Mouse (Mus musculus) right cerebral cortex, postnatal 25 days (tissue): ENCODE measurements around the gene Mettl8.

Source experiments
- DNase-seq: peaks from one replicate; pipeline ENCODE4 v3.0.0; 2022

The Mettl8 gene

DNA sequence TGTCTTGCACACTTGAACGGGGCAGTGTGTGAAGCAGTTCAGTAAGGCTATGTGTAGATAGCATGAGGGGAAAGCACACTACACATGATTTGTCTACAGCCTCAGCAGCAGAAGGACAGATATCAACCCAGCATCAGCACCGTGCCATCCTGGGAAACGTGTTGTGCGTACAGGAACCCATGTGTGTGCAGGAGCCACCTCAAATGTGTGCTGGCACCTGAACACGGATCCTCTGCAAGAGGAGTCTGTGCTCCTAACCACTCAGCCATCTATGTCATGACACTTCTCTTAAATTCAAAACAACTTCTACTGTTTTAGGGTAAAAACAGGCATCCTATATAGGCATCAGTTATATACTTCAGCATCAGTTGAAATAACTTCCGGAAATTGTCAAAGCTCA, 80.6 kb downstream of the Mettl8 start:
- no peak for DNase-seq

GRCm38 (mm10) chr2:70972795-70973518, 82.4 kb downstream of the Mettl8 start:
- DNase-seq: no peak

DNA sequence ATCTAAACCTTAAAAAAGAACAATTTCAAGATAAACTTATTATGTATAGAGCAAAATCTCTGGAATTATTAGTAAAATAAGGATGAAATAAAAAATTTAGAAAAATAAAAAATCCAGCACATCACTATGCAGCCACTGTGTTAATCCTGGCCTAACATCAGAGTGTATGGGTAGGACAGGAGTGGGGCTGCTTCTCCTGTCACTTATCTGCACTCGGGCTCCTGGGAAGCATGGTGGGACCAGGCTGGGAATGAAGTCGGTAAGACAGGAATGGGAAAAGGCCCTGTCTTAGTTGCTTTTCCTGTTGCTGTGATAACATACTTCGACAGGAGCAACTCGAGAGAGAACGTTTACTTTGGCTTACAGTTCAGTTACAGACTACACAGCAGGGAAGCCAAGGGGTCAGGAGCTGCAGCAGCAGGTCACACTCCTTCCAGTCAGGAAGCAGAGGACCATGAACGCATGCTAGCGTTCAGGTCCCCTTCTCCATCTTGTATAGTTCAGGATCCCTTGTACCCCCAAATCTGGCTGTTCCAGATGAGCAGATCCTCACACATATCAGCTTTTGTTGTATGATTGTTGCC, 85.1 kb downstream of the Mettl8 start:
- DNase-seq: no peak

DNA sequence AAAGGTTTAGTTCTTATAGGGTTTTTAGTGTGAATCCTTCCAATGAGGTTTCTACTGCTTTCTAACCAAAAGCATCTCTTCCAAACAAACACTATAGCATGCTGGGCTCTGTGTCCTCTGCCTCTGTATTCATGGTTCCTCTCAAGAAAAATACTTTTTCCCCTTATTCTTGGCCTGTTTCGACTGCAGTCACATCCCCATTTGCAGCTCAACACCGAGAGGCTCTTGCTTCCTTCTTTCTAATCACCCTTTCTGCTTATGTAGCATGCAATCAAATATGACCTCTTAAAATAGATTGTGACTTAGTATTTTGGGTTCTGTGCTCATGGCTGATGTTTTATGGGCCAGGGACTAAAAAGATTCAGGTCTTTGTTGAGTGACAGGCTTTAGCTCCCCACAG, 87.1 kb downstream of the Mettl8 start:
- DNase-seq: no peak

DNA sequence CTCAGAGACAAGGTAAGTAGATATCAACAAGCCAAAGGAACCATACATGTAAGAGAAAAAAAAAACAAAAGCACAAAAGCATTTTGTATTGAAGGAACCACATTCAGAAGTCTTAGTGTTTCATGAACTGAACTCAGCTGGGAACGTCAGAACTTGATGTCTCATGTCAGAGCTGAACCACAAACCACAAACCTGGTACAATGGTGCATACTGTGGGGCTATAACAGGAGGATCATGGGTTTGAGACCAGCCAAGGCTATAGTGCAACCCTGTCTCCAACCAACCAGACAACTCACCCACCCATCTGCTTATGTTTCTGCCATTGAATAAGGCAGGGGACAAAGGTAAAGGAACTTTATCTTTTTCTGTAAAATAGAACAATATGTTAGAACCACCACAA, 88.2 kb downstream of the Mettl8 start:
- no peak for DNase-seq

DNA sequence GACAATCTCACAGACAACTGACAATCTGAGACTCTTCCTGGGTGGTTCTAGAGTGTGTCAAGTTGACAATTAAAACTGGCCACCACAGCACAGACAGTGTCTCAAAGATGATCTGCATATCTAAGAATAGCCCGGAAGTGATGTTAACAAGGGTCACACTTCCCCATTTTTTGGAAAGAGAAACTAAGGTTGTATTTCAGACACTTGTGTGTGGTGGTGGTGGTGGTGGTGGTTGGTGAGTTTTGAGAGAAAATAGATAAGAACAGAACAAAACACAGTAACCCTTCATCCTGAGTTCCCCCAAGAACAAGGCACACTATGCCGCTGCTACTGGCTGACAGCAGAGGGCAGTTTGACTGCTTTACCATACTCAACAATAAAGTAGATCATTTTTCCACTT, 90.6 kb downstream of the Mettl8 start:
- no peak for DNase-seq

GRCm38 (mm10) chr2:70962921-70963320, 92.5 kb downstream of the Mettl8 start:
- no peak for DNase-seq

GRCm38 (mm10) chr2:70961086-70961941, 94.1 kb downstream of the Mettl8 start:
- no peak for DNase-seq

DNA sequence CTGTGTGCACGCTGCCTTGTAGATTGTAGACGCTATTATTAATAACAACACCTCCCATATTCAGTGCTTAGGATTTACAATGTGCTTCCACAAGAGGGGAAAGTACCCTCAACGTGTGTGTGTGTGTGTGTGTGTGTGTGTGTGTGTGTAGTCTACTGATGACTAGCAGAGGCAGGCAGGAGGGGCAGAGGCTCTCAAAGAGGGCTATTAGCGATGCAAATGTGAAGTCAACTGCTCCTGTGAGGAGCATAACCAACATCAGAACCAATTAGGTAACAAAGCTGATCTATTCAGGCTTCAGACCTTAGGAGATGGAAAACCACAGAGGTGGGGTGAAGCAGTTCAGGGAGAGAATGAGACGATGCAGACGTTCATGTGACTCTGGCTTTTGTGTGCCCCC, 95.3 kb downstream of the Mettl8 start:
- no peak for DNase-seq

- DNase-seq: no peak
Observed at GRCm38 (mm10) chr2:70959337-70959736, 96.0 kb downstream of the Mettl8 start.

GRCm38 (mm10) chr2:70958536-70958935, 96.8 kb downstream of the Mettl8 start:
- DNase-seq: no peak

GRCm38 (mm10) chr2:70953616-70954015, 101.8 kb downstream of the Mettl8 start:
- no peak for DNase-seq

GRCm38 (mm10) chr2:70951944-70952343, 103.4 kb downstream of the Mettl8 start:
- no peak for DNase-seq

- no peak for DNase-seq
Observed at GRCm38 (mm10) chr2:70944511-70945305, 110.7 kb downstream of the Mettl8 start.

- no peak for DNase-seq
Observed at GRCm38 (mm10) chr2:70940826-70941225, 114.6 kb downstream of the Mettl8 start.

GRCm38 (mm10) chr2:70938844-70939494, 116.4 kb downstream of the Mettl8 start:
- no peak for DNase-seq

DNA sequence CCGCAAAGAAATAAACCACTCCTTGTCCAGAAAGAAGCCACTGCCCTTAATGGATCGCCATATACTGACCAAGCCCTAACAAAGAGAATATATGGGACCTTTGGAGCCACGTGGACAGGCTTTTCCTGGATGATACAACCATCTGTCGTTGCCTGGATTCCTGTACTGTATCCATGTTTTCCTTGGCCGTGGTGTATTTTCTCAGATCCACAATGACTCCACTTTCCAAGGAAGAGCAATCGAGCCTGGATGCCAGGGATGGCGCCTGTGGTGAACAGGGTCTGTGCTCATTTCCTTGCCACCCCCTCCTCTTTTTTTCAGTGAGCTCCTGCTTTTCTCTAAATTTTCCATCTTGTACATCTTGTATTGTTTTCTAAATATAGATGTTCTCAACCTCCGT, 120.6 kb downstream of the Mettl8 start:
- no peak for DNase-seq

DNA sequence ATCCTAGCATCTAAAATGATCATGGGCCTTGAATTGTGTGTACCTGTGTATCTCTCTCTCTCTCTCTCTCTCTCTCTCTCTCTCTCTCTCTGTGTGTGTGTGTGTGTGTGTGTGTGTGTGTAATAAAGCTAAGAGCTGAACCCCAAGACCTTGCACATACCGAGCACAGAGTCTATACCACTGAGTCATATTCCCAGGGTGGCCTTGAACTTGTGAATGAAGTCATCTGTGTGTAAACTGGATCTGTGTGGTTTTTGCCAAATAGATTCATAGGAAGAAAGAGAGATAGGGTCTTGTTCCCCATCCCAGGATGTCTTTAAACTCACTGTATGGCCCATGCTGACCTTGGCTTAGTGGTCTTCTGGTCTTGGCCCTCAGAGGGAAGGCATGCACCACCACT, 121.9 kb downstream of the Mettl8 start:
- no peak for DNase-seq

DNA sequence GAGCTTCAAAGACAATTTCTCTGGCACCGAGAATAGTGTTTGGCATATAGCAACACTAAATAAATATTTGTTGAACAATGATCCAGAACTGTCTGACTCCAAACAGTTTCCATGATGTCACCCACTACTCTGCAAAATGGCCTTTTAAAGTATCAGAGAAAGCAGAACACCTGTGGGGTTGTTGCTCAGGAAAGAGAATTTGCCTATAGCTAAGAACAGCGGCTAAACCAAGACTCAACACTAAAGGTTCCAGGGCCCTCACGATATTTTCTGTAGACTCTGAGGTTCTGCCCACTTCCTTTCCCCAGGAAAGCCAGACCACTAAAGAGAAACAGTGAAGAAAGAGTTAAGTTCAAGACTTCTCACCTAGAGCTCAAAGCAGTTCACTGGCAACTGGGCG, 122.4 kb downstream of the Mettl8 start:
- no peak for DNase-seq

DNA sequence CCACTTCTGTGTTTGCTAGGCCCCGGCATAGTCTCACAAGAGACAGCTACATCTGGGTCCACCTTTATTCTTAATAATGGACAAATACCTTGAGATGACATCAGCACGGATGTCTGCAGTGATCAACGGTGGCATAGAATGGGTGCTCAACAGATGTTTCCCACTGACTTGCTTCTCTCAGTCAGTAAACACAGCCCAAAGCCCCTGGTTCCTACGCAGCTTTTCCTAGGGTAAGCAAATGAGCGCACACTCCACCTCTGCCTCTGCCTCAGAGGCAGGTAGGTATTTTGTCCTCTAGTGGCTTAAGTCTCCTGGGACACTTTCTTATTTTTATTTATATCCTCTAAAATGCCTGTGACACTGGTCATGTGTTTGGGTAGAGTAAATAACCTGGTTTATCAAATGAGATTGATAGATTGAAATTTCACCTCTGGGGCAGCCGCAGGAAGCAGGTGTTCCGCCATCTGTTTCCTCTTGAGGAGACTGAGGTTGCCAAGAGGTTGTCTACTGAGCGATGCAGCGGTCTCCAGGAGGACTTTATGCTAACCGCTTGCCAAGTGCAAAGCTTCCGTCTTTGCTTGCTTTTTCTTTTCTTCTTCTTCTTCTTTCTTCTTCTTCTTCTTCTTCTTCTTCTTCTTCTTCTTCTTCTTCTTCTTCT, 124.6 kb downstream of the Mettl8 start:
- DNase-seq: no peak

- DNase-seq: no peak
Observed at GRCm38 (mm10) chr2:70929714-70930113, 125.7 kb downstream of the Mettl8 start.

- no peak for DNase-seq
Observed at GRCm38 (mm10) chr2:70924049-70924448, 131.3 kb downstream of the Mettl8 start.
